Mouse (Mus musculus): ENCODE data around the gene Rab30.

- no peak for TF ChIP-seq POLR2A (IDR thresholded peaks at IDR 0.05; ENCODE audit: extremely low read depth, insufficient read depth, low read length)
- no peak for TF ChIP-seq CTCF (IDR thresholded peaks at IDR 0.05; ENCODE audit: extremely low read depth, insufficient read depth, low read length)
Observed at GRCm38 (mm10) chr7:92876538-92876937, 135.1 kb downstream of the Rab30 start.
